Mouse (Mus musculus) midbrain, embryonic 14.5 days (tissue): Measurements from ENCODE around the gene Chac1. TPM values are rescaled to one million over a fixed set of nuclear protein-coding genes. Genes with fewer than 3 reads are reported as not detected.

Source experiments
- ATAC-seq: fragments of 200-750 bp; cut with Nextera tagmentation; 2 replicates; pipeline ENCODE4 v1.8.0; 2017; ENCODE audit warnings: moderate number of reproducible peaks, moderate library complexity; ENCODE audit not compliant: low FRiP score, low TSS enrichment
- DNase-seq: peaks from one replicate; pipeline ENCODE4 v3.0.0-alpha.2; 2015
- H3K27ac ChIP-seq: fragments of 300-500 bp; sonication (generic); replicated peaks from 2 replicates; pipeline ENCODE4 v1.5.1; 2014; ENCODE audit warnings: mild to moderate bottlenecking, low read depth, low read length, moderate library complexity
- H3K27me3 ChIP-seq: fragments of 300-500 bp; sonication (generic); 2 replicates; pipeline ENCODE4 v1.6.1; 2014; ENCODE audit warnings: low read length, control low read depth, mixed read lengths; ENCODE audit not compliant: control insufficient read depth, insufficient read depth
- H3K36me3 ChIP-seq: fragments of 300-500 bp; sonication (generic); 2 replicates; pipeline ENCODE4 v1.6.1; 2014; ENCODE audit warnings: low read length, control low read depth; ENCODE audit not compliant: control insufficient read depth, insufficient read depth
- H3K4me1 ChIP-seq: fragments of 300-500 bp; sonication (generic); 2 replicates; pipeline ENCODE4 v1.6.1; 2014; ENCODE audit warnings: mild to moderate bottlenecking, antibody characterized with exemption, low read length, control low read depth; ENCODE audit not compliant: control insufficient read depth, insufficient read depth
- H3K4me2 ChIP-seq: fragments of 300-500 bp; sonication (generic); 2 replicates; pipeline ENCODE4 v1.6.1; 2014; ENCODE audit warnings: mild to moderate bottlenecking, low read length, moderate library complexity
- H3K4me3 ChIP-seq: fragments of 300-500 bp; sonication (generic); replicated peaks from 2 replicates; pipeline ENCODE4 v1.5.1; 2014; ENCODE audit warnings: low read depth, low read length
- H3K9ac ChIP-seq: fragments of 300-500 bp; sonication (generic); replicated peaks from 2 replicates; pipeline ENCODE4 v1.6.1; 2014; ENCODE audit warnings: mild to moderate bottlenecking, low read length, moderate library complexity
- H3K9me3 ChIP-seq: fragments of 300-500 bp; sonication (generic); 2 replicates; pipeline ENCODE4 v1.6.1; 2016; ENCODE audit warnings: low read length, control low read depth, mixed read lengths; ENCODE audit not compliant: control insufficient read depth
- WGBS: fragments of 180-500 bp; shearing (Covaris S2); extraction: QIAGEN DNeasy Blood & Tissue Kit; methylation state at CpG from one replicate; pipeline ENCODE4 v1.1.7; 2014; 5-methylcytosine and 5-hydroxymethylcytosine counted together
- polyA plus RNA-seq: library from polyadenylated mRNA; unstranded; fragments of >200 nt; fragmentation: Nextera tagmentation; extraction: Ambion mirVana; gene quantifications from 2 replicates; pipeline ENCODE4 v1.2.1, GENCODE M21; 2014

Gene Chac1
- polyA plus RNA-seq, 1 experiment from 2014 or later: 5.0 TPM

- H3K27ac ChIP-seq: no peak overlapping the region
- DNase-seq: peak; percentile 53
- H3K36me3 ChIP-seq: no peaks in the 10 kb centered on the region
- no peak for ATAC-seq
- peak overlapping the region; percentile 40 for H3K9ac ChIP-seq
- H3K9me3 ChIP-seq: no peaks in the 10 kb centered on the region
- peaks cover 45% of the 10 kb centered on the region for H3K4me1 ChIP-seq
- peak overlapping the region; percentile 43 for H3K4me3 ChIP-seq
- under 1% methylated on average over 61 of the region's 61 CpGs for whole genome bisulfite sequencing
- H3K4me2 ChIP-seq: peak overlapping the region; percentile 80
- H3K27me3 ChIP-seq: peaks cover 90% of the 10 kb centered on the region
These were observed 24.6 kb upstream of the Chac1 start for GRCm38 (mm10) chr2:119326161-119327101.

DNA sequence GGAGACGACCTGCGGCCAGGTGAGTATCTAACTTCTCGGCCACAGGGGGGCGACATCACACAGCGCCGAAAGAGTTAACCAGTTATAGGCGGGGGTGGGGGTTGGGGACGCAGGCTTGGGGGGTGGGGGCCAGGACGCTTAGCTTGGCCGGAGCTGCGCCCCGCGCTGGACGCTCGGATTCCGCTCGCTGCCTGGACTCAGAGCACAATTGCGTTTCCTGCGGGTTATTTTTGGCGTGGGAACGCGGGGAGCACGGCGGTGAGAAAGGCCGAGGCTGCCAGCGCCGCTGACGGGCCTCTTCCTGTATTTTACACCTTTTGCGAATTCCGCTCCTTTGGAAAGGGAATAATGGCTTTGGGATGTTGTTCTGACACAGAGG is 23.9 kb upstream of the Chac1 start:
- Histone ChIP-seq H3K9me3 (no peaks in the 10 kb centered on the region), H3K36me3 (no peaks in the 10 kb centered on the region), H3K4me3 (peak overlapping the region; percentile 43), H3K4me1 (peaks cover 40% of the 10 kb centered on the region), H3K27me3 (peaks cover 89% of the 10 kb centered on the region), H3K27ac (no peak overlapping the region), H3K4me2 (peak overlapping the region; percentile 80), H3K9ac (peak overlapping the region; percentile 40; the same call in 1 of the 2 replicates)
- DNase-seq (peak; percentile 79), ATAC-seq (no peak)
- under 1% methylated on average over 30 of the region's 30 CpGs for WGBS

- peaks cover 85% of the 10 kb centered on the region for H3K27me3 ChIP-seq
- H3K9ac ChIP-seq: peak overlapping the region; percentile 26; the same call in 1 of the 2 replicates
- ATAC-seq: no peak
- no peaks in the 10 kb centered on the region for H3K9me3 ChIP-seq
- H3K36me3 ChIP-seq: no peaks in the 10 kb centered on the region
- H3K4me1 ChIP-seq: peaks cover 32% of the 10 kb centered on the region
- H3K4me2 ChIP-seq: peak overlapping the region; percentile 80
- 11% methylated on average over 11 of the region's 11 CpGs for WGBS
- peak overlapping the region; percentile 6; the same call in 1 of the 2 replicates for H3K4me3 ChIP-seq
- no peak overlapping the region for H3K27ac ChIP-seq
- no peak for DNase-seq
These were observed 23.0 kb upstream of the Chac1 start for GRCm38 (mm10) chr2:119327942-119328526.

GRCm38 (mm10) chr2:119328546-119328945 is 22.5 kb upstream of the Chac1 start:
- Histone ChIP-seq H3K4me3 (0 out of 2 replicates have a peak overlapping the region, but pooled peaks have one; percentile 6), H3K27me3 (peaks cover 80% of the 10 kb centered on the region), H3K4me1 (peaks cover 32% of the 10 kb centered on the region), H3K4me2 (peak overlapping the region; percentile 80), H3K36me3 (no peaks in the 10 kb centered on the region), H3K9ac (no peak overlapping the region), H3K27ac (no peak overlapping the region), H3K9me3 (no peaks in the 10 kb centered on the region)
- ATAC-seq: no peak
- 33% methylated on average over 5 of the region's 5 CpGs for WGBS
- no peak for DNase-seq

GRCm38 (mm10) chr2:119329123-119329817 is 21.8 kb upstream of the Chac1 start:
- H3K36me3 ChIP-seq: no peaks in the 10 kb centered on the region
- ATAC-seq: no peak
- no peak overlapping the region for H3K9ac ChIP-seq
- H3K27me3 ChIP-seq: peaks cover 73% of the 10 kb centered on the region
- peaks cover 32% of the 10 kb centered on the region for H3K4me1 ChIP-seq
- no peak overlapping the region for H3K4me3 ChIP-seq
- H3K27ac ChIP-seq: no peak overlapping the region
- WGBS: 56% methylated on average over 3 of the region's 3 CpGs
- no peak for DNase-seq
- H3K4me2 ChIP-seq: peak overlapping the region; percentile 80; the same call in 1 of the 2 replicates
- H3K9me3 ChIP-seq: no peaks in the 10 kb centered on the region

DNA sequence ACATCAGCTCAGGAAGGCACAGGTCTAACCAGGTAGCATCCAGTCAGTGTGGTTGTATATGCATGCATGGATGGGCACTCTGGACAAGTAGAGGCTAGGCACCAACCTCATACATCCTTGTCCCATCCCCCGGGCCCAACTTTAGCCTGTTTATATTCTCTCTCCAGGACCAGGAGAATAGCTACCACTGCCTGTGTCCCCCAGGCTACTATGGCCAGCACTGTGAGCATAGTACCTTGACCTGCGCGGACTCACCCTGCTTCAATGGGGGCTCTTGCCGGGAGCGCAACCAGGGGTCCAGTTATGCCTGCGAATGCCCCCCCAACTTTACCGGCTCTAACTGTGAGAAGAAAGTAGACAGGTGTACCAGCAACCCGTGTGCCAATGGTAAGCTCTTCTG is 20.2 kb upstream of the Chac1 start:
- Histone ChIP-seq H3K4me2 (no peak overlapping the region), H3K4me3 (no peak overlapping the region), H3K4me1 (peaks cover 18% of the 10 kb centered on the region), H3K9me3 (no peaks in the 10 kb centered on the region), H3K27me3 (peaks cover 62% of the 10 kb centered on the region), H3K9ac (no peak overlapping the region), H3K36me3 (no peaks in the 10 kb centered on the region), H3K27ac (no peak overlapping the region)
- ATAC-seq: no peak
- WGBS: 92% methylated on average over 8 of the region's 8 CpGs
- DNase-seq: no peak

DNA sequence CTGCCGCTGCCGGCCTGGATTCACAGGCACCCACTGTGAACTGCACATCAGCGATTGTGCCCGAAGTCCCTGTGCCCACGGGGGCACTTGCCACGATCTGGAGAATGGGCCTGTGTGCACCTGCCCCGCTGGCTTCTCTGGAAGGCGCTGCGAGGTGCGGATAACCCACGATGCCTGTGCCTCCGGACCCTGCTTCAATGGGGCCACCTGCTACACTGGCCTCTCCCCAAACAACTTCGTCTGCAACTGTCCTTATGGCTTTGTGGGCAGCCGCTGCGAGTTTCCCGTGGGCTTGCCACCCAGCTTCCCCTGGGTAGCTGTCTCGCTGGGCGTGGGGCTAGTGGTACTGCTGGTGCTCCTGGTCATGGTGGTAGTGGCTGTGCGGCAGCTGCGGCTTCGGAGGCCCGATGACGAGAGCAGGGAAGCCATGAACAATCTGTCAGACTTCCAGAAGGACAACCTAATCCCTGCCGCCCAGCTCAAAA is 18.8 kb upstream of the Chac1 start:
- ATAC-seq: no peak
- no peak overlapping the region for H3K4me3 ChIP-seq
- no peak overlapping the region for H3K27ac ChIP-seq
- H3K4me1 ChIP-seq: peaks cover 4% of the 10 kb centered on the region; the same call in 1 of the 2 replicates
- H3K36me3 ChIP-seq: no peaks in the 10 kb centered on the region
- no peak overlapping the region for H3K9ac ChIP-seq
- peaks cover 48% of the 10 kb centered on the region for H3K27me3 ChIP-seq
- no peak overlapping the region for H3K4me2 ChIP-seq
- no peaks in the 10 kb centered on the region for H3K9me3 ChIP-seq
- DNase-seq: no peak
- 68% methylated on average over 24 of the region's 24 CpGs for WGBS

GRCm38 (mm10) chr2:119334135-119334534 is 16.9 kb upstream of the Chac1 start:
- ATAC-seq (no peak), DNase-seq (no peak)
- 78% methylated on average over 1 of the region's 1 CpGs for WGBS
- Histone ChIP-seq H3K36me3 (no peaks in the 10 kb centered on the region), H3K9ac (no peak overlapping the region), H3K4me1 (peaks cover 8% of the 10 kb centered on the region; the same call in 1 of the 2 replicates), H3K27me3 (peaks cover 29% of the 10 kb centered on the region), H3K27ac (no peak overlapping the region), H3K9me3 (no peaks in the 10 kb centered on the region), H3K4me3 (no peak overlapping the region), H3K4me2 (no peak overlapping the region)
